Mouse (Mus musculus) spleen, embryonic (tissue): ENCODE data around the gene Spred1.

Source experiments
- CTCF ChIA-PET: fragments of 350-600 bp; sonication (Branson Sonifier 250); formaldehyde crosslinking; loops from one replicate; lab custom pipeline; 2022; lab: Charles Lee

Gene Spred1

GRCm38 (mm10) chr2:117176937-117177336, 55.8 kb downstream of the Spred1 start:
- CTCF ChIA-PET = interaction anchor here (0.6 to 0.7 kb wide), 2 partner anchors 102 to 211 kb away, joined by 5 to 6 read pairs; no protein-coding TSS in a partner anchor

GRCm38 (mm10) chr2:117180250-117180885, 59.2 kb downstream of the Spred1 start:
- CTCF ChIA-PET = interaction anchor here (1.8 kb wide), 1 partner anchor 281 kb away, joined by 6 read pairs; no protein-coding TSS in a partner anchor

GRCm38 (mm10) chr2:117185587-117185986, 64.4 kb downstream of the Spred1 start:
- CTCF ChIA-PET = no interaction called here

GRCm38 (mm10) chr2:117190915-117191314, 69.7 kb downstream of the Spred1 start:
- CTCF ChIA-PET = no interaction called here

- CTCF ChIA-PET = interaction anchor here (0.5 kb wide), 1 partner anchor 253 kb away, joined by 4 read pairs; no protein-coding TSS in a partner anchor
Measured at GRCm38 (mm10) chr2:117194309-117194708, 73.1 kb downstream of the Spred1 start.

- CTCF ChIA-PET = no interaction called here
Measured at GRCm38 (mm10) chr2:117195151-117195550, 74.0 kb downstream of the Spred1 start.

GRCm38 (mm10) chr2:117195578-117195977, 74.4 kb downstream of the Spred1 start:
- CTCF ChIA-PET = no interaction called here

GRCm38 (mm10) chr2:117200869-117201338, 79.7 kb downstream of the Spred1 start:
- CTCF ChIA-PET = no interaction called here

GRCm38 (mm10) chr2:117203350-117203749, 82.2 kb downstream of the Spred1 start:
- CTCF ChIA-PET = no interaction called here

- CTCF ChIA-PET = no interaction called here
Measured at GRCm38 (mm10) chr2:117204534-117204933, 83.4 kb downstream of the Spred1 start.

GRCm38 (mm10) chr2:117205066-117205465, 83.9 kb downstream of the Spred1 start:
- CTCF ChIA-PET = no interaction called here

- CTCF ChIA-PET = no interaction called here
Measured at GRCm38 (mm10) chr2:117210416-117211085, 89.4 kb downstream of the Spred1 start.

- CTCF ChIA-PET = no interaction called here
Measured at GRCm38 (mm10) chr2:117216152-117216551, 95.0 kb downstream of the Spred1 start.

- CTCF ChIA-PET = no interaction called here
Measured at GRCm38 (mm10) chr2:117217695-117218216, 96.6 kb downstream of the Spred1 start.

GRCm38 (mm10) chr2:117219536-117219935, 98.4 kb downstream of the Spred1 start:
- CTCF ChIA-PET = no interaction called here

GRCm38 (mm10) chr2:117222651-117223050, 101.5 kb downstream of the Spred1 start:
- CTCF ChIA-PET = no interaction called here

GRCm38 (mm10) chr2:117228601-117229125, 107.5 kb downstream of the Spred1 start:
- CTCF ChIA-PET = no interaction called here

- CTCF ChIA-PET = no interaction called here
Measured at GRCm38 (mm10) chr2:117230261-117230660, 109.1 kb downstream of the Spred1 start.

- CTCF ChIA-PET = interaction anchor here (0.6 to 1.2 kb wide), 3 partner anchors 122 to 337 kb away, joined by 3 to 8 read pairs (median 6); no protein-coding TSS in a partner anchor
Measured at GRCm38 (mm10) chr2:117231257-117231656, 110.1 kb downstream of the Spred1 start.
